Mouse (Mus musculus) hindbrain, embryonic 11.5 days (tissue): ENCODE results near the gene Cygb. TPM values are rescaled to one million over a fixed set of nuclear protein-coding genes. Genes with fewer than 3 reads are reported as not detected.
A peak's percentile ranks its signal among the peaks of the same experiment; 100 is the strongest.

ENCODE experiments used
- ATAC-seq: fragments of 200-750 bp; cut with Nextera tagmentation; 2 replicates; pipeline ENCODE4 v1.8.0; 2017; ENCODE audit warnings: mild to moderate bottlenecking, moderate TSS enrichment, moderate library complexity; ENCODE audit not compliant: low FRiP score
- DNase-seq: peaks from one replicate; pipeline ENCODE4 v3.0.0-alpha.2; 2015; ENCODE audit warnings: low spot score
- H3K27ac ChIP-seq: fragments of 300-500 bp; sonication (generic); 2 replicates; pipeline ENCODE4 v1.5.1; 2014; ENCODE audit warnings: mild to moderate bottlenecking, low read depth, low read length
- H3K27me3 ChIP-seq: fragments of 300-500 bp; sonication (generic); 2 replicates; pipeline ENCODE4 v1.6.1; 2014; ENCODE audit warnings: mild to moderate bottlenecking, low read length, moderate library complexity, mixed read lengths; ENCODE audit not compliant: control insufficient read depth, insufficient read depth
- H3K36me3 ChIP-seq: fragments of 300-500 bp; sonication (generic); 2 replicates; pipeline ENCODE4 v1.6.1; 2014; ENCODE audit warnings: mild to moderate bottlenecking, low read length, moderate library complexity, mixed read lengths; ENCODE audit not compliant: control insufficient read depth, insufficient read depth
- H3K4me1 ChIP-seq: fragments of 300-500 bp; sonication (generic); replicated peaks from 2 replicates; pipeline ENCODE4 v1.6.1; 2014; ENCODE audit warnings: low read length, mixed read lengths; ENCODE audit not compliant: control insufficient read depth, insufficient read depth
- H3K4me2 ChIP-seq: fragments of 300-500 bp; sonication (generic); replicated peaks from 2 replicates; pipeline ENCODE4 v1.6.1; 2014; ENCODE audit warnings: mild to moderate bottlenecking, low read depth, low read length
- H3K4me3 ChIP-seq: fragments of 300-500 bp; sonication (generic); 2 replicates; pipeline ENCODE4 v1.5.1; 2014; ENCODE audit warnings: low read depth, low read length
- H3K9ac ChIP-seq: fragments of 300-500 bp; sonication (generic); 2 replicates; pipeline ENCODE4 v1.6.1; 2014; ENCODE audit warnings: low read depth, low read length
- H3K9me3 ChIP-seq: fragments of 300-500 bp; sonication (generic); 2 replicates; pipeline ENCODE4 v1.6.1; 2016; ENCODE audit warnings: low read length; ENCODE audit not compliant: control insufficient read depth
- whole genome bisulfite sequencing: fragments of 180-500 bp; shearing (Covaris S2); extraction: QIAGEN DNeasy Blood & Tissue Kit; methylation state at CpG from one replicate; pipeline ENCODE4 v1.1.7; 2014; 5-methylcytosine and 5-hydroxymethylcytosine counted together
- polyA plus RNA-seq: library from polyadenylated mRNA; unstranded; fragments of >200 nt; fragmentation: Nextera tagmentation; extraction: Ambion mirVana; gene quantifications from 2 replicates; pipeline ENCODE4 v1.2.1, GENCODE M21; 2014

Gene Cygb
- polyA plus RNA-seq, 1 experiment from 2014 or later = 2.4 TPM

DNA sequence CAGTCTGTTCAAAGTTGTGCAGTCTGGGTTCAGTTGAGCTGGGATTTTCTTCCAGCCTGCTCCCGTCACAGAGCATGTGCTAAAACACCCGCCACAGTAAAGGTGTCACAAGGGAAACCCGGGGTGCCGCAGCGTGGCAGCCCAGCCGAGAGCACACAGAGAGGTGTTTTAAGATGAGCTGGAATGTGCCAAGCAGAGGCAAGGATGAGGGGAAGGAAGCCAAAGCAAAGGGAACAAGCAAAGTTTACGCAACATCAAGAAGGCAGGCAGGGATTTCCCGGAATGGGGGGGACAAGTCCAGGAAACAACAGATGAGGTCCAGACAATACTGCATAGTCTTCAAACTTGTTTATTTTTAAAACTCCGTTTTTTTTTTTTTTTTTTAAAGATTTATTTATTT lies 12.5 kb upstream of the Cygb start:
- DNase-seq = no peak
- Histone ChIP-seq H3K4me2 (no peak overlapping the region), H3K4me1 (peaks cover 14% of the 10 kb centered on the region), H3K9ac (no peak overlapping the region), H3K9me3 (no peaks in the 10 kb centered on the region), H3K36me3 (no peaks in the 10 kb centered on the region), H3K27ac (no peak overlapping the region), H3K27me3 (peaks cover 4% of the 10 kb centered on the region; the same call in 1 of the 2 replicates), H3K4me3 (no peak overlapping the region)
- 79% methylated on average over 9 of the region's 9 CpGs for WGBS
- no peak for ATAC-seq

- 79% methylated on average over 10 of the region's 10 CpGs for WGBS
- Histone ChIP-seq H3K27me3 (peaks cover 4% of the 10 kb centered on the region; the same call in 1 of the 2 replicates), H3K9me3 (no peaks in the 10 kb centered on the region), H3K4me2 (no peak overlapping the region), H3K27ac (no peak overlapping the region), H3K4me1 (peaks cover 16% of the 10 kb centered on the region), H3K4me3 (no peak overlapping the region), H3K36me3 (no peaks in the 10 kb centered on the region), H3K9ac (no peak overlapping the region)
- no peak for ATAC-seq
- DNase-seq = no peak
Measured at GRCm38 (mm10) chr11:116665289-116665688, 11.2 kb upstream of the Cygb start.

GRCm38 (mm10) chr11:116661948-116662377 lies 7.8 kb upstream of the Cygb start:
- 0 out of 2 replicates have a peak overlapping the region, but pooled peaks have one; percentile 0 for H3K4me2 ChIP-seq
- H3K36me3 ChIP-seq = no peaks in the 10 kb centered on the region
- no peak overlapping the region for H3K4me3 ChIP-seq
- no peak for ATAC-seq
- H3K27ac ChIP-seq = peak overlapping the region; percentile 3; the same call in 1 of the 2 replicates
- no peak for DNase-seq
- H3K9me3 ChIP-seq = no peaks in the 10 kb centered on the region
- 63% methylated on average over 8 of the region's 8 CpGs for WGBS
- H3K9ac ChIP-seq = peak overlapping the region; percentile 44
- H3K27me3 ChIP-seq = peaks cover 4% of the 10 kb centered on the region; the same call in 1 of the 2 replicates
- peaks cover 16% of the 10 kb centered on the region for H3K4me1 ChIP-seq

DNA sequence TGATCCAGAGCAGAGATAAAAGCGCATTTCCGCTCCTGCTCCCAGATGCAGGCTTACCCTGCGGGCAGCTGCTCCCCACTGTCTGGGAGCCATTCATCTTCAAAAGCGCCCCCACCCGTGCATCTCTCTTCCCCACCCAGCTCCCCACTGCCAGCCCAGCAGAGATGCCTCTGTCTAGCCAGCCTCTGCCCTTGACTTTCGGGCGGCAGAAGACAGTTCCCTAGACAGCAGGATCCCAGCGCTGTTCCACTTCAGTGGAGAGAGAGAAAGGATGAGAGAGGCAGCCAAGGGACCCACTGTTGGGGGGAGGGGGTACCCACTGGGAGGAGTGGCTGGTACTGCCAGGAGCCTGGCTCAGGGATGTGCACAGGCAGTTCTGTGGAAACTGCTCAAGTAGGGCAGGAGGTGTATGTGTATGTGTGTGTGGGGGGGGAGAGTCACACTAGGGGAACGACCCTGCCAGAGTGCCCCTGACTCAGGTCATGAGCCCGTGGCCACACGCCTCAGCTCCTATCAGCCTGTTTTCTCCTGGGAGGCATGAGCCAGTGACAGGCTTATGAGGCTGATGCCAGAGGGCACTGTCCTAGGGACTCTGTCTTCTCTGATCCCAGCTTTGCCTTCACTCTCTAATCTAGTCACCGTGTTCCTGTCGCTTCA lies 7.3 kb upstream of the Cygb start:
- ATAC-seq (peak; percentile 53), DNase-seq (peak; percentile 55)
- H3K4me1 ChIP-seq = peaks cover 16% of the 10 kb centered on the region
- no peaks in the 10 kb centered on the region for H3K36me3 ChIP-seq
- H3K9me3 ChIP-seq = no peaks in the 10 kb centered on the region
- peaks cover 4% of the 10 kb centered on the region; the same call in 1 of the 2 replicates for H3K27me3 ChIP-seq
- 12% methylated on average over 13 of the region's 13 CpGs for WGBS
- H3K9ac ChIP-seq = peak overlapping the region; percentile 32; the same call in 1 of the 2 replicates
- H3K4me2 ChIP-seq = peak overlapping the region; percentile 17; the same call in 1 of the 2 replicates
- H3K27ac ChIP-seq = peak overlapping the region; percentile 79
- no peak overlapping the region for H3K4me3 ChIP-seq

DNA sequence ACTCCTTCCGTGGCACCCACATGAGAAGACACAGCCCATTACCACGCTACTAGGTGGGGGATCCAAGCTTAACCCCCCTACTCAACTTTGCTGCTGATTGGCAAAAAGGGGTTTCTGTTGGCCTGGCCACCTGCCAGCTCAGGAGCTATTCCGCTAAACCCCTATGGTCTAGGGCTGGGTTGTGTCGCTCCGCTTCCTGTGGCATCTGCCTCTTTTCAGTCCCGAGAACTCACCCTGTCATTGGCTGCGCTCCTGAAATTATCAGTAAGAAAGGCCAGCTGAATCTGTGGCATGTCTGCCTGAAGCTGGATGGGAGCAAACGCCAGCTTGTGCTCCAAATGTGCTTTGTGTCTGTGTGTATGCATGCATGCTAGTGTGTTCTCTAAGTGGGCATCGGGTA lies 6.1 kb upstream of the Cygb start:
- no peak for DNase-seq
- Histone ChIP-seq H3K9ac (no peak overlapping the region; the same call in 1 of the 2 replicates), H3K36me3 (no peaks in the 10 kb centered on the region), H3K9me3 (no peaks in the 10 kb centered on the region), H3K27me3 (peaks cover 4% of the 10 kb centered on the region; the same call in 1 of the 2 replicates), H3K4me1 (peaks cover 16% of the 10 kb centered on the region), H3K27ac (no peak overlapping the region), H3K4me2 (no peak overlapping the region), H3K4me3 (no peak overlapping the region)
- 86% methylated on average over 9 of the region's 9 CpGs for WGBS
- ATAC-seq = no peak

- H3K4me1 ChIP-seq = peaks cover 17% of the 10 kb centered on the region
Measured at GRCm38 (mm10) chr11:116659027-116659621, 5.0 kb upstream of the Cygb start.

GRCm38 (mm10) chr11:116658238-116658637 lies 4.1 kb upstream of the Cygb start:
- WGBS = 68% methylated on average over 10 of the region's 10 CpGs
- Histone ChIP-seq H3K36me3 (no peaks in the 10 kb centered on the region), H3K27ac (peak overlapping the region; percentile 88; the same call in 1 of the 2 replicates), H3K4me2 (0 out of 2 replicates have a peak overlapping the region, but pooled peaks have one; percentile 1), H3K4me1 (peaks cover 16% of the 10 kb centered on the region), H3K9me3 (no peaks in the 10 kb centered on the region), H3K27me3 (peaks cover 14% of the 10 kb centered on the region), H3K4me3 (no peak overlapping the region), H3K9ac (no peak overlapping the region)
- ATAC-seq (no peak), DNase-seq (no peak)

More at GRCm38 (mm10) chr11:116659027-116659621, 5.0 kb upstream of the Cygb start:
- Histone ChIP-seq H3K9ac (no peak overlapping the region), H3K36me3 (no peaks in the 10 kb centered on the region), H3K27ac (no peak overlapping the region), H3K4me2 (no peak overlapping the region), H3K27me3 (peaks cover 9% of the 10 kb centered on the region), H3K9me3 (no peaks in the 10 kb centered on the region), H3K4me3 (no peak overlapping the region)
- WGBS = 81% methylated on average over 15 of the region's 15 CpGs
- no peak for DNase-seq
- no peak for ATAC-seq

- Histone ChIP-seq H3K4me3 (peak overlapping the region; percentile 27), H3K4me2 (peak overlapping the region; percentile 39), H3K9ac (peak overlapping the region; percentile 58), H3K36me3 (no peaks in the 10 kb centered on the region), H3K9me3 (no peaks in the 10 kb centered on the region), H3K27me3 (peaks cover 19% of the 10 kb centered on the region), H3K4me1 (peaks cover 11% of the 10 kb centered on the region), H3K27ac (peak overlapping the region; percentile 88)
- DNase-seq = peak; percentile 92
- 8% methylated on average over 22 of the region's 22 CpGs for WGBS
- ATAC-seq = peak; percentile 84
Measured at GRCm38 (mm10) chr11:116657311-116658223, 3.5 kb upstream of the Cygb start.
